Mouse (Mus musculus) adrenal gland, postnatal 25 days (tissue): ENCODE measurements around the gene Gpatch2l. TPM values are rescaled to one million over a fixed set of nuclear protein-coding genes. Genes with fewer than 3 reads are reported as not detected.
A peak's percentile ranks its signal among the peaks of the same experiment; 100 is the strongest.

Source experiments
- DNase-seq: peaks from one replicate; pipeline ENCODE4 v3.0.0; 2021; ENCODE audit warnings: mixed read lengths
- long read RNA-seq: library from polyadenylated mRNA; stranded (forward); transcript quantifications from one replicate; pipeline ENCODE4 v2.0.0, GENCODE M21; 2021
- total RNA-seq: library from RNA; stranded (reverse); gene quantifications from 2 replicates; pipeline ENCODE4 v1.2.3, GENCODE M21; 2021

Gene Gpatch2l
- total RNA-seq: 21.7 and 26.7 TPM in 2 replicates
- long read RNA-seq, full-length matches to known transcripts: 9 of 23 reads
- long read RNA-seq, partial matches to known transcripts: 5 of 23 reads
- long read RNA-seq, other reads (novel, unspliced or antisense): 9 of 23 reads

DNA sequence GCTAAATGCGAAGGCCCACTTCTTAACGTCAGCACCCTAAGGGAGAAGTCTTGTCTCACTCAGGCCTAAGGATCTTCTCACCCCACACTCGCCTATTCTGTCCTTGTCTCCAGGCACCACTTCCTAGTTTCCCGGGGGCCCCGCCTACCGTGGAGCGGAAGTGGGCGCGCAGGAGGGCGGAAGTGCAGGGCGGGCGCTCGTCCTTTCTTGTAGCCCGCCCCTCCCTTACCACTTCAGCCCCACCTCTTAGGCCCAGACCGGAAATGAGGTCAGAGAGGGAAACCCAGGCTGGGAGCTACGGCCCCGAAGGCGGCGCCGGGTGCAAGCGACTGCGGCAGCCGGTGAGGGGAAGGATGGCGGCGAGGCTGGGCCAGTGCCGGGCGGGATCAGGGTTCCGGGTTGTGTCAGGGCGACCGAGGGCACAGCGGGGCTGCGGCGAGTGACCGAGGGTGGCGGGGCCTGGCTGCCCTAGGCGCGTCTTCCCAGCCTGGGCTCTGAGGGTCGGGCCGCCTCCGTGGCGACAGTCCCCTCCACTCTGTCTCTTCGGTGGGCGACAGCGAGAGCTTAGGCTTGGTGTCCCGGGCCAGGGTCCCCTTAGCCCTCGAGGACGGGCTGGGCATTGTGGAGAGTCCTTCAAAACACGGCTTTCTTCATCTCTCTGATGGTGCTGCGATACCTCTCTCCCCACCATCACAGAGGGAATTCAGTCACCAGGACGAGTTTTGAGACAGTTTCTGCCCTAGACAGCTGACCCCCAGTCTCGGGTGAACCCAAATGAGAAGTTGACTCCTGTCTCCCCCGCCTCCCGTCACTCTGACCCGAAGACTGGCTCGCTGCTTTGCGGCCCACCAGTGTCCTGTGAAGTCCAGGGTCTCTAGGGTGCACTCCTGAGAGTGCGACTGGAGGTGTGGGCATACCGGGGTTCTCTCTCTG, at the start of gene Gpatch2l:
Gpatch2l (plus strand) TSS at position 255 of the 933 bp plus-strand sequence.
- peak; percentile 95 for DNase-seq

DNA sequence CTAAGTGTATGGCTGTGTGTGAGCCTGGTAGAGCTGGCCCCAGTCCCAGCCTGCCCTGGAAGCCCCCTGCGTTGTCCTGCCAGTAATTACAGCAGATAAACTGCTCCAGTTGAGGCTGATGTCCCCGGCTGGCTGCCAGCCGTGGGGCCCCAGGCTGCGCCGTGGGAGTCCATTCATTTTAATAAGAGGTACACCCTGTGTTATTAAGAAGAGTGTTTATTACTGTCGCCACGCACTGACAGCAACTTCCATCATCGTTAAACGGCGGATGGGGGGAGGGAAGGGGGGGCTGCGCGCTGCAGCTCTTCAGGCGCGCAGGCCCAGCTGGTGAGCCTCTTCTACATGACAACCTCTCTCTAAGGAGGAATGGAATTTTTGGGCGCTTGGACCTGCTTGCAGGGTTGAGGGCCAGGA, 49.6 kb upstream of the Gpatch2l start:
- DNase-seq: no peak

DNA sequence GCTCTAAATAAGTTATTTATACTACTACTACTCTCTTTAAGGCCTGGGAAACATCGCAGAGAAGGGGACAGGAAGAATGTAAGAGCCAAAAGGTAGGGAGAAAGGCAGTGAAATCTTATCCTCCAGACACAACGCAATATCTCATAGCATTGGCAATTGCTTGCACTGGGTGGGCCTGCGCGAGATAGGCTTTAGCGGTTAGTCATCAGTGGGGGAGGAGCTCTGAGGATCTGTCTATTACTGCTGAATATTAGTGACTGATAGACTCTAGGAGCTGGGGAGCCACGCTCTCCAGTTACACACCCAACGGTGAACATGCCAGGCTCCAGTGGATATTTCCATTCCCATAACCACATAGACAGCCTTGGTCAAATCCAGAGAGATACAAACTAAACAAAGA, 44.7 kb upstream of the Gpatch2l start:
- DNase-seq: no peak

DNA sequence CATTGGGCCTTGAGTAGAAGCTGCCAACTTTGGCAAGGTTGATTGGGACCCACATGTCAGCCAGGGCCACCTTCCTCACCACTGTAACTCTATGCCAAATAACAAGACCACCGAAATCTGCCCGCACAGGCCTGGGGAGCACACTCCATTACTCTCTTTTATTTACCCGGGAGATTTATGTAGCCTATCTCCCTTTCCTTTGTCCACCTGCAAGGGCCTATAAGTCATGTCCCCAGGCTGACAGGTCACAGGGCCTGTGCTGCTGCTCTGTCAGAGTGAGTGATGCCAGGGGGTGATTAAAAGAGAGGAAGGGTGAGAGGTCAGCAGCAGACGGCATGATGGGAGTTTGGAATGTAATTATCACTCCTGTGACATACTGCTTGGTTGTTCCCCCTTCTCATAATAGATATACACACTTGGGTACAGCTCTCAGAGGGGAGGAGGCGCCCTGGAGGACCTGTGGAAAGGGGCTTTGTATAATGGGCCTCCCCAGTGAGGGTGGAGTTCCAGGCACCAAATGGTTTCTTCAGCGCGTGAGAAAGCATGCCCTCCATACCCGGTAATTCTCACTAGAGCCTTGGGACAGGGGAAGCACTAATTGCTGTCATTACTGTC, 38.1 kb upstream of the Gpatch2l start:
- no peak for DNase-seq

DNA sequence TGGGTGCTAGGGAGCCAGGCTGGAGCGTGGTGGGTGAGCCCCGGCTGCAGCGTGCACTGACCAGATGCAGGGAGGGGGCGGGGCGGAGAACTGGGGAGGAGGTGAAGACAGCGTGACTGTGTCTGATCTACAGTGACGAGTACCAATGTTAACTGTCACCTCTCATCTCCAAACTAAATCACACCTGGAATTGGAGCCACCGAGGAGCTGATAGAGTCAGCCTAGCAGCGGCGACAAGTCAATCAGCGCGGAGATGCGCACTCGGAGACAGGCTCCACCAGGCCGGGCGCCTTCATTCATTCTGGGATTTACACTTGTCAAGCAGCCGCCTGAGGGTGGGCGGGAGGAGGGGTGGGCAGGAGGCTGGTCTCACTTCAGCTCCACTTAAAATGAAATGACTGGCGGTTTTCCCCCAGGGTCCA, 30.5 kb upstream of the Gpatch2l start:
- no peak for DNase-seq

DNA sequence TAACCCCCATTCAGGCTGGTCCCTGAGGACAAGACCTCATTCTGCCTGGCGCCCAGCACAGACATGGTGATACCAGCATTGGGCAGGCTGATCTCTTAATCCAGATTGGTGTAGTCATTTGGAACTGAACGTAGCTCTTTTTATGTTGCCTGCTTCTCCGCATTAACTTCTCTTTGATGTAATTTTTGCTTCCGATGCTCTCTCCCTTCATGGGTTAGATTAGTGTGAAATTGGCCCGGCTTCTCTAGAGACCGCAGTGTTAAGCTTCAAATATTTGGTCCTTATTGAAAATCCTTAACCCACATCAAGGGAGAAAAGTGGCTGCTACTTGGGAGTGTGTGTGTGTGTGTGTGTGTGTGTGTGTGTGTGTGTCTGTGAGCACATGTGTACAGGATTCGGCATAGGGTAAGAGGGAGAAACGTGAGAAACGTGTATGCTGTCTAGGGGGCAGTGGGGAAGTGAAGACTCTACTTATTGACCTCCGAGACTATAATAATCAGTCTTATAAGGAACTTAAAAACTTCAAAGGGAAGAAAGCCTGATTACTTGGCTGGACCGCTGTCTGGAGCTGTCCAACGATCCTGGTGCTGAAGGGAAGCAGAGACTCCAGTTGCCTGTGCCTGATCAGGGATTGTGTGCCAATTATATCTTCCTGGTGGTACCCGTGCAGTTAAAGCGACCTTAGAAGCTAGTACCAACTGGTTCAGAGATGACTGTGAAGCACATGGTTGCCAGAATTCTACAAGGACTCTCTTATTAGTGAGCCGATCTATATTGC, 28.8 kb upstream of the Gpatch2l start:
- DNase-seq: peak; percentile 64

DNA sequence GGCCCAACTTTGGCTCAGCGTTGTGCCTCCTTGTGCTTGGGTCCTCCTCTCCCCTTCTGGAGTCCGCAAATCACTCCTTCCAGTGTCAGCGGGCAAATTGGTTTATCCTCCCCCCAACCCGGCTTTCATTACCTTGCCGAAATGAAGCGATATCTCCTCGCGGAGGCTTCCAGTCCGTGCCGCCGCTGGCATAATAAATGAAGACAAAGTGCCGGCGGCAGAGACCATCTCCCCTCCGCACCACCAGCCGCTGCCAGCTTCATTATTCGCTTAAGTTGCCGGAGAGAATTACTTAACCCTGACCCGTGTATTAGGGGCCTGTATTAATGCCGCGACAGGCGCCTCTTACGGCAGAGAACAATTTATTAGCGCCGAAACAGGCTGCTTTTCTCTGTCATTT, 27.5 kb upstream of the Gpatch2l start:
- DNase-seq: no peak

DNA sequence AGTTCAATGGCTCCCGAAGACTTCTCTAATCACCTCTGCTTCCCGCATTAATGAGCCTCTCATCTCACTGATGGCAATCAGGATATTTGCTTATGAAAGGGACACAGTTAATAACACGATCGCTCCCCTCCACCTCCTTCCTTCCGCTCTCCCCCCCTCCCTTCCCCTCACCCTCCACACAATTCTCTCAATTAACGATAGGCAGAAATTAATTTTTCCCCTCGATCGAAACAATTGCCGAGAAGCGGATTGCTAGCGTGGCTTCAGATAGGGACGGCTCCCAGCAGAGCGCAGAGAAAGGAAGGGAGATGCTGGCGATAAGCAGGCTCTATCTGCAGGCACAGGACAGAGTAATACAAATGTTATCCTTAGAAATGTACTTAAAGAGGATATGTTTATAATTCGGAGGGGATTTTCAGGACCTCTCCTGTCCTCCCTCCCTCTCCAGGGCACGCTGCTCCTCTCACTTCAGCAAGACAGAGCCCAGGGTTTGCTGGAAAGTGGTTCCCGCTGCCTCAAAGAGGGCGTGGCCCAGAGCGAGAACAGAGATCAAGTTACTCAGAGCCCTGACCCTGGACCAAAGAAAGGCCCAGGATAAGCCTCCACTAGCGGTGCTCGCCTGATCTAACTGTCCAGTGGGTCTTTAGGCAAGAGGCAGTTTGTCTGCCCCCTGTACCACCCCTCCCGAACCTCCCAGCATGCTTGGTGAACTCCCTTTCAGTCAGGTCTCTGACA, 24.8 kb upstream of the Gpatch2l start:
- no peak for DNase-seq

DNA sequence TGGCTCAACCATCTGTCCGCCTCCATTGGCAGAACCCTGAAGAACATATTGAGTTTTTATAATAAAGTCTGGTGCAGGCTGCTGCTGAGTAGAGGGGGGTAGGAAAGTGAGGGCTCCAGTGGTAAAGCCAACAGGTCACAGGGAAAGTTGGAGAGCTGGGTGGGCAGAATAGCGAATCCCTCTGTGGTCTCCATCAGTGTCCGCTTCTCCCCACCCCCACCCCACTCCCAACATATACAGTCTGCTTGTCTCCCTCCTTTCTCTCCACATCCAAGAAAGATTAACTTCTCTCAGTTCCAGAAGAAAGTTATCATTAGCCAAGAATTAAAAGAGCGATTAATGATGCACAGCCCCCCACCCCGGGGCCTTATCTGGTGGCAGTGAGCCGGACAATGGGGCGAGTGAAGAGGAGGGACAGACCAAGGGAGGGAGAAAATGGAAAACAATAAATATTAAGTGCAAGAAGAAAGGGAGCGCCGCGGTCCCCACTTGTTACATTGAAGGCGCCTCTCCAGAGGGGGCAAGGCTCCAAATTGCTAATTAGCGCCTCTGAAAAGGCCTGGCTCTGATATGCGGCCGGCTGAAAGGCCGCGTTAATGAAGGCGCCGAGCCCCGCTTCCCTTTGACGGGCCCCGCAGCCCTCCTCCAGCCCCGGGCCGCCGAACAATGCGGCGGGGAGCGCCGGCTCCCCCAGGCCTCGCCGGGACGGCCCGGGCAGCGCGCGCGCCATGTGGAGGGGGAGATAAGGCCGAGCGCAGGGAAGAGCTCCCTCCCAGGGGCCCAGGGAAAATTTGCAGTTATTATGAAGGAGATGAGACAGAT, 21.2 kb upstream of the Gpatch2l start:
- no peak for DNase-seq

DNA sequence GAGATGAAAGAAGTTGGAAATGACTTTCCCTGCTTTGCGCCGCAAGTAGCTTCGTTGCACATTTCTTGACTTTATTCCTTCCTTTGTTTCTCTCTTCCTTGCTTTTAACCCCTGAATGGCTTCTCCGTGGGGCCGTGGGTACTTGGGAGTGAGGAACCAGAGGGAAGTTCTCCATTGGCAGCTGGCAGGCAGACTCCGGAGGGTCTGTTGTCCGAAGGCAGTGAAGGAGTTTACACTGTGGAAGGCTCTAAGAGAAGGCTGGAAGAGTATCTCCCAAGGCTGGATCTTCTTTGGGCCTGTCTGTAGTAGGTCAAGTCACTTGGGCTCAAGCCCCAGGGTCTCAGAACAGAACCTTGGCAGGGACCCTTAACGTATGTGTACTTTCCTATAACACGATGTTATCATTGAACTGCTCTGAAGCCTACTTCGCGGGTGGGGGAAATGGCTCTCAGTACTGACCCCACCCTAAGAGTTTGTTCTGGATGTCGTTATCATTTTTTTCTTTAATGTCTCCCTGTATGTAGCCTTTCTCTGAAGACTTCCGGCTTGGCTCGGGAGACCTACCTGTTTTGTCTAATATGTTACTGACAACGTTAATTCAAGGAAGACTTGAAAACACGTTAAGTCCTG, 20.5 kb upstream of the Gpatch2l start:
- no peak for DNase-seq

DNA sequence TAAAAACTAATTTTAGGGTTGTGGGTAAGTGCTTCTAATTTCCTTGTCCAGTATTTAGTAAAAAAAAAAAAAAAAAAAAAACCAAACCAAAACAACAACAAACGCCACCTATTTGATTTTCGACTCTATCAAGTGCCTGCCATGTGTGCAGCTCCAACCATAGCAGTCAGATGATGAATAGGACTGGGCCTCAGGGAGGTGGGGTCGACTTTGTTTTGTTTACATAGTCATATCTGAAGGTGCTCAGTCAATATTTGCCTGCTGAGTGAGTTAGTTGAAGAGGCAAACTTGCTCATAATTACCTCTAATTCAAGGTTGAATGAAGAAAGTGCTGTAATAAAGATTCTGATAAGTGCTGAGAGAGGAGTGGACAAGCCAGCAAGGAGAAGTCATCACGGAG, 7.4 kb upstream of the Gpatch2l start:
- DNase-seq: no peak

DNA sequence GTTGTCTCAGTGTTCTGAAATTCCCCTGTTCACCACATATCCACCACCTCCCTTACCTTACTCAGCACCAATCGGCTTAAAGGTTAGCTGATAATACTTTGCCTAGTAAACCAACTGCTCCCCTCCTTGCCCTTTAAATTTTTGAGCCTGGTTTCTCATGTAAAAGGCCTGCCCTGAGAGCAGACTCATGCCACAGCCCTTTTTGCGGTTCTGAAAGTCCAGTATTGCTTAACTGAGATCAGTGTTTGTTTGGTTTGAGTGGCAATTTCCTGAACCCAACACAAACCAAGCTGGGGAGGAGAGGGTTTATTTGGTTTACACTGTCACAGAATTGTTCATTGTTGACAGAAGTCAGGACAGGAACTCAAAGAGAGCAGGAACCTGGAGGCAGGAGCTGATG, 2.9 kb upstream of the Gpatch2l start:
- DNase-seq: no peak

DNA sequence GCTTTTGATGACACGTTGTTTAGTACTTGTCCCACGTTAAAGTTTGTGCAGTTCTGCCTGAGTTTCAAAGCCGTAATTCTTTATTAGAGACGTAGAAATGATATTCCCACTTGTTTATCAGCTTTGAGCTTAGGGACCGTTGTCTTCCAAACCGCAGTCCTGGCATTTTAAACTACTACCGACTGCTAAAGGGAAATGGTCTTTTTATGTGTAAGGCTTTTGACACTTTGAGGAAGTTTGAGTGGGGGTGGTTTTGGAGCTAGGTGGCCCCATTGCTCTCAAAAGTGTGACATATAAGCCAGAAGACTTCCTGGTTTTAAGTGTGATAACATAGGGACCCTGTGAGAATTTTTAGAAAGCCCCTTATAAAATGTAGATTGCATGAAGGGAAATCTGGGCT, 905 bp downstream of the Gpatch2l start:
- DNase-seq: no peak

DNA sequence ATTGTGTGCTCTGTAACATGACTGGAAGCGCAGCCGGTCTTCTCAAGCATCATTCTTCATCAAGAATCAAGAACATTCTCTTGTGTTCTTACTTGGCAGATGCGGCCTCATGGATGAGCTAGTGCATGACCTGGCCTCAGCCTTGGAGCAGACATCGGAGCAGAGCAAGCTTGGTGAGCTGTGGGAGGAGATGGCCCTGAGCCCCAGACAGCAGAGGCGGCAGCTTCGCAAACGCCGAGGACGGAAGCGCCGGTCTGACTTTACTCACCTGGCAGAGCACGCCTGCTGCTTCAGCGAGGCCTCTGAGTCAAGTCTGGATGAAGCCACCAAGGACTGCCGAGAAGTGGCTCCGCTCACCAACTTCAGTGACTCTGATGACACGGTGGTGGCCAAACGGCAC, 2.3 kb downstream of the Gpatch2l start:
- no peak for DNase-seq

DNA sequence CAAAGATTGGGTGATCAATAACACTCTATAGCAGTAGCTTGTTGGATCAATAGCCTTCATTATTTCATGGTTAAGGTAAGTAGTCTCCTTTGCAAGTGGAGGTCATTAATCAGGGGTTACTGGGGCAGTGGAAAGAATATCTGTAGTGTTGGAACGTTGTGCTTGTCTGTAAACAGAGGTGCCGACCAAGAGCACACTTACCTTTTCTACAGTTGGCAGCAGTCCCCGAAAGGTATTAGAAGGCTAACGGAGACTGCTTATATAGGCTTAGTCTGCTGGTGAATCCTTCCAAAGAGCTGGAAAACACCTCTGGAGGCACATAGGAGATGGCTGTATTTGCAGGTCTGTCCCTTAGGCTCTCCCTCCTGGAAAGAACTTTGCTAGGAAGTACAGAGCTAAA, 8.5 kb downstream of the Gpatch2l start:
- no peak for DNase-seq

DNA sequence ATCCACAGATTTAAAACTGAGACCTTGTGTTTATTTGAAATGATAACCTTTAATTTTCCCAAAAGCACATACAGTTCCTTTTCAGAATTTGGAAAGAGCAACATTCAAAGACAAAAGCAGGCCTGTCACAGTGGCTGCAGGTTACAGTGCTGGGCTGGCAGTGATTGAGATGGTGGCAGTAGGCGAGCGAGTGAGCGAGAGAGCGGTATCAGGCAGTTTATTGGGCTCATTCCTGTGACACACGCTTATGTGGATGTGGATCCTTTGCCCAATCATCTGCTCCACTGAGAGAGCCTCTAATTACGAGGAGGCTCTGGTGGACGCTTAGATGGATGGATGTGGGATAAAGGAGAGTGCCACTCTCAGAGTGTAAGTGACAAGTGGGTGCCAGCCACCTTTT, 13.3 kb downstream of the Gpatch2l start:
- no peak for DNase-seq

DNA sequence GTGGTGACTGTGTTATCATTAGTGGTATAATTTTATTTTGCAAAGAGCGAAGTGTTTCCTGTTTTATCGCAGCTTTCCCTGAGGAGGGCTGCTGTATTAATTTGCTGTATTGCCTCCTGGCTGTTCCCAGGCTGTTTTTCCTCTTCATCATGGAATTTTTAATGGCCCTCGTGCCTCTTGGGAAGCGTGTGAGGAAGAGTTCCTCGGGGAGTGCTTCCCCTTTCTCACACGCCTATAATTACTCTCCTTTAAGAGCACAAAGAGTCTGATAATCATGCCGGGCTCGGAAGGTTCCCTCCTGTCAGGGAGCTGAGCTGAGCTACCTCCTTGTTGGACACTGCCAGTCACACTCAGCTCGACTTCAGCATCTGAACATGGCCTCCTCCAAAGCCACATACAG, 30.0 kb downstream of the Gpatch2l start:
- no peak for DNase-seq

DNA sequence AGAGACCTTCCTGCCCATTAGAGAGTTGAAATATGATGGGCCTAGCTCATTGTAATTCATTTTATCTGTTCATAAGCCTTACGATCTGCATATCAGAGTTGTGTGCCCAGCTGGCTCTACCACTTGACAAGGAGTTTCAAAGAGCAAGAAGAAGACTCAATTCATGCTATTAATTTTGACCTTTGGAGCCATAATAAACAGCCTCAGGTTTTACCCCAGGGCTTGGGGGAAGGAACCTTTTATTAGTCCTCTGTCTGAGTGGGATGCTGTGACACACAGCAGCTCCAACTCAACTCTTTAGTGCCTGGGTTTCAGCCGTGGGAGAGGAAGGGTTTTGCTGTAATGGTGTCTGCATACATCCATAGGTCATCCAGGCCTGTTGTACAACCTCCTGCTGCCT, 32.6 kb downstream of the Gpatch2l start:
- no peak for DNase-seq

DNA sequence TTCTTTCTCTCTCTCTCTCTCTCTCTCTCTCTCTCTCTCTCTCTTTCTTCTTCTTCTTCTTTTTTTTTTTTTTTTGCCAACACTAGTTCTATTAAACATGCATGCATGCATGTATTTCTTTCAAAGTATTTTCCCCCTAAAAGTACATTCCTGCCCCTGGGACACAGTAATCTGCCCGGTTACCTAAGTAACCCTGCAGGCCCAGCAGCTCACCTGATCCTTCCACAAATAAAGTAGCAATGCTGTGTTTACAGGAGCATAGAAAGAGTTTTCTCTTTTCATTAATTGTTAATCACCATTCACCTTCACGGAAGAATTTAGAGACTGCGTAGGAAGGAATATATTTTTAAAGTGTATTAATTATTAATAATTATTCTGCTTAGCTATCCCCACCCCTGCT, 34.1 kb downstream of the Gpatch2l start:
- no peak for DNase-seq

DNA sequence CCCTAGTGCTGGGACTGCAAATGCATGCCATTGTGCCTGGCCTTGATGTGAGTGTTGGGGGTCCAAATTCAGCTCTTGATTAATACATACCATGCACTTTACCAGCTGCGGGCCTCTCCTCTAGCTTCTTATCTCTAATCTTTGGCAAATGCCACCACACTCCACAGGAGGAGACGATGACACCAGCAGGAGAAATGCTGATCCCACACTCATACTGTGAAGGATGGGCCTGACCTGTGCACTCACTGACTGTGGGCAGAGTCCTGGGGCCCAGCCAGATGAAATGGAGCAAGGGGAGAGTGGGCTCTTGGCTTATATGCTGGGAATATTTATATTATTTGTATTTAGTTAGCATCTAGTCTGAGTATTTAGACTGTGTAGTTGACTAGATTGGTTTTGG, 34.8 kb downstream of the Gpatch2l start:
- no peak for DNase-seq

DNA sequence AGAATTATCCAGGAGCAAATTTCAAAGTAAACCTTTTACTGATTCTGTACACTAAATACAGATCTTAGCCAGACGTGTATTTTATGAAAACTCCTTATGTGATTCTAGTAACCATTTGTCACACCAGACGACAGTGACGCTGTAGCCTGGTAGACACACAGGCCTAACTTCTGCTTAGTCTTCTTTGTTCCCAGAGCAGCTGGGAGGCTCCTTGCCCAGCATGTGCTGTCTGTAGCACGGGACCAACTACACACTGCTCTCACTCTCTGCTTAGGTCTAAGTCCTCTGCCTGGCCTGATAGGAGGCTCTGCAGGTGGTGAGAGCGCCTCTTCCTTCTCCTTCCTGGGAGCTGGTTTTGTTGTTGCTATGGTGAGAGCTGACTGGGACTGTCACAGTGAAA, 35.2 kb downstream of the Gpatch2l start:
- DNase-seq: no peak
